21 mouse cellular contexts compared by ENCODE assay signal in genomic region chr11:7116647-7117046, GRCm38 (mm10). TPM values are rescaled to one million over a fixed set of nuclear protein-coding genes. Genes with fewer than 3 reads are reported as not detected.
"Had no signal": no experiment of that assay in that cellular context is flagged by ENCODE, and none has a peak within 500 bp of the region (broad histone marks: within the 10 kb centered on the region; RNA-seq: fewer than 3 reads in every experiment).

No protein-coding gene starts in this region.

- H3K27me3 ChIP-seq: limb, embryonic 12.5 days; limb, embryonic 15.5 days; neural tube, embryonic 12.5 days; neural tube, embryonic 15.5 days had no signal

- H3K9ac ChIP-seq: limb, embryonic 12.5 days; limb, embryonic 15.5 days; liver, embryonic 14.5 days; liver, postnatal 0 days; lung, embryonic 14.5 days; neural tube, embryonic 12.5 days; neural tube, embryonic 15.5 days had no signal

- DNase-seq: kidney, adult 18-20 months; kidney, adult 9 months; kidney, postnatal 14 days; kidney, postnatal 4 days; left cerebral cortex, postnatal 4 days; liver, postnatal 0 days; lung, embryonic 14.5 days; right cerebral cortex, adult 18-20 months; right cerebral cortex, postnatal 14 days; spleen, adult 18-20 months; thymus, adult 18-20 months; thymus, postnatal 36 days had no signal

- H3K36me3 ChIP-seq: limb, embryonic 12.5 days; limb, embryonic 15.5 days; neural tube, embryonic 12.5 days; neural tube, embryonic 15.5 days had no signal

- ATAC-seq: liver, postnatal 0 days; lung, postnatal 0 days had no signal

- H3K27ac ChIP-seq: limb, embryonic 12.5 days; limb, embryonic 15.5 days; liver, embryonic 14.5 days; macrophage; neural tube, embryonic 12.5 days; neural tube, embryonic 15.5 days had no signal

- H3K4me1 ChIP-seq: limb, embryonic 12.5 days; limb, embryonic 15.5 days; neural tube, embryonic 12.5 days had no signal

- H3K4me3 ChIP-seq: limb, embryonic 12.5 days; limb, embryonic 15.5 days; neural tube, embryonic 12.5 days; neural tube, embryonic 15.5 days had no signal

- H3K9me3 ChIP-seq: limb, embryonic 12.5 days; limb, embryonic 15.5 days; neural tube, embryonic 12.5 days; neural tube, embryonic 15.5 days had no signal

- H3K4me2 ChIP-seq: limb, embryonic 12.5 days; limb, embryonic 15.5 days; liver, embryonic 11.5 days; lung, embryonic 14.5 days; neural tube, embryonic 12.5 days; neural tube, embryonic 15.5 days had no signal

RNA-seq across cellular contexts. Expression of gene Adcy1, which starts 53.4 kb away (rescaled TPM):
- total RNA-seq: megakaryocyte, adult 5-6 weeks had no signal
- polyA plus RNA-seq: macrophage had no signal
